8 mouse cellular contexts compared by ENCODE assay signal in the genomic region with DNA sequence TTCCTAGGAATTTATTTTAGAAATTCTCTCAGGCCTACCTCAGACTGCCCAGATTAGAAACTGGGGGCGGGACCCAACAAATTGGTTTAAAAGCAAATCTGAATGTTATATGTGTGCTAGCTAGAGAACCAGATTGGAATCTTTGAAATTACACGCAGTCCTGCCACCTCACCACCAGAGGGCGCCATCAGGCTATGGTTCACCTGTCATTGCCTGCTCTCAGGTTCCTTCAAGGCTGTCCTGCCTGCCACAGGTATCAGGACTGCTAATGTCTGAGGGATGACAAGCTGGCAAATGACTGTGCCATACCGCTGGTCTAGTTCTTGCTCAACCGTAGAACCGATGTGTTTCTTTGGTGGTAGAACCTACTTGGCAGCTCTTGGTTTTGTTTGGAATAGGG. TPM values are rescaled to one million over a fixed set of nuclear protein-coding genes. Genes with fewer than 3 reads are reported as not detected.
DNase-seq lines count a peak whose midpoint lies in the region; ATAC-seq and TF ChIP-seq lines count a peak whose summit lies in the region.

No protein-coding gene starts in this region.

- peak; percentile 81 for DNase-seq in intestine, embryonic 14.5 days (ENCODE audit: low spot score)
- peak; percentile 79 for DNase-seq in adrenal gland, postnatal 10 days
- DNase-seq in embryo, embryonic 10.5 days (ENCODE audit: low spot score) = peak; percentile 76
- peak; percentile 28 to 41 for DNase-seq in kidney, adult 8-10 months
- peak; percentile 50 for DNase-seq in liver, adult 2 months (ENCODE audit: extremely low read depth, low read depth, low spot score)
- DNase-seq in ovary, postnatal 14 days (ENCODE audit: low spot score) = peak; percentile 60
- peak; percentile 57 for DNase-seq in thymus, postnatal 0 days (ENCODE audit: low spot score)

- ATAC-seq in intestine, embryonic 14.5 days (replicated peaks; ENCODE audit: low FRiP score, low TSS enrichment, low read depth) = 0 out of 2 replicates have a peak, but pooled peaks have one; percentile 32
- ATAC-seq in intestine, embryonic 16.5 days = no peak

- WGBS in intestine, embryonic 14.5 days = 15% methylated on average over 6 of the region's 6 CpGs
- 14% methylated on average over 6 of the region's 6 CpGs for WGBS in intestine, embryonic 16.5 days
- WGBS in liver, adult 2 months = 6% methylated on average over 6 of the region's 6 CpGs

- H3K79me2 ChIP-seq in liver, adult 2 months (ENCODE audit: control insufficient read depth, insufficient read depth, low read length) = no peaks in the 10 kb centered on the region

- no peaks in the 10 kb centered on the region for H3K36me3 ChIP-seq in intestine, embryonic 14.5 days (ENCODE audit: control insufficient read depth, insufficient read depth, low read length)
- no peaks in the 10 kb centered on the region for H3K36me3 ChIP-seq in intestine, embryonic 16.5 days (ENCODE audit: control insufficient read depth, insufficient read depth, low read length)
- H3K36me3 ChIP-seq in liver, adult 2 months (ENCODE audit: control insufficient read depth, insufficient read depth, low read length) = no peaks in the 10 kb centered on the region

- no peak for TF ChIP-seq POLR2A in liver, adult 2 months (IDR thresholded peaks at IDR 0.05; ENCODE audit: extremely low read depth, insufficient read depth, low read length)

- H3K9ac ChIP-seq in intestine, embryonic 14.5 days (ENCODE audit: low read length) = no peak overlapping the region
- no peak overlapping the region for H3K9ac ChIP-seq in intestine, embryonic 16.5 days (ENCODE audit: low read depth, low read length)
- H3K9ac ChIP-seq in liver, adult 2 months (ENCODE audit: low read depth, low read length) = no peak overlapping the region

- no peak overlapping the region for H3K27ac ChIP-seq in intestine, embryonic 14.5 days (ENCODE audit: low read depth)
- no peak overlapping the region for H3K27ac ChIP-seq in intestine, embryonic 16.5 days (ENCODE audit: low read length)
- H3K27ac ChIP-seq in liver, adult 2 months (replicated peaks; ENCODE audit: insufficient read depth, low read depth, low read length) = no peak overlapping the region

- H3K4me3 ChIP-seq in intestine, embryonic 14.5 days (ENCODE audit: low read depth, low read length) = no peak overlapping the region
- H3K4me3 ChIP-seq in intestine, embryonic 16.5 days (ENCODE audit: low read length) = no peak overlapping the region
- H3K4me3 ChIP-seq in liver, adult 2 months (ENCODE audit: insufficient read depth, low read depth, low read length) = no peak overlapping the region

- peak; percentile 98 for TF ChIP-seq CTCF in liver, adult 2 months (IDR thresholded peaks at IDR 0.05; ENCODE audit: low read depth, low read length)

- H3K27me3 ChIP-seq in intestine, embryonic 14.5 days (replicated peaks; ENCODE audit: control insufficient read depth, insufficient read depth, low read length) = no peaks in the 10 kb centered on the region
- H3K27me3 ChIP-seq in intestine, embryonic 16.5 days (replicated peaks; ENCODE audit: control insufficient read depth, insufficient read depth, low read length) = no peaks in the 10 kb centered on the region
- no peaks in the 10 kb centered on the region for H3K27me3 ChIP-seq in liver, adult 2 months (ENCODE audit: control insufficient read depth, insufficient read depth, low read length)

- no peaks in the 10 kb centered on the region for H3K4me1 ChIP-seq in intestine, embryonic 14.5 days (replicated peaks; ENCODE audit: control insufficient read depth, insufficient read depth, low read length)
- H3K4me1 ChIP-seq in intestine, embryonic 16.5 days (ENCODE audit: control insufficient read depth, insufficient read depth, low read length) = no peaks in the 10 kb centered on the region
- no peaks in the 10 kb centered on the region for H3K4me1 ChIP-seq in liver, adult 2 months (ENCODE audit: control insufficient read depth, insufficient read depth, low read length)

- no peaks in the 10 kb centered on the region for H3K9me3 ChIP-seq in intestine, embryonic 14.5 days (ENCODE audit: control insufficient read depth, low read length)
- H3K9me3 ChIP-seq in intestine, embryonic 16.5 days (ENCODE audit: control insufficient read depth, low read length) = no peaks in the 10 kb centered on the region

- no peak overlapping the region for H3K4me2 ChIP-seq in intestine, embryonic 14.5 days (ENCODE audit: low read length)
- H3K4me2 ChIP-seq in intestine, embryonic 16.5 days (ENCODE audit: low read depth, low read length) = no peak overlapping the region

RNA-seq across cellular contexts. Expression of gene Nppc, which starts 20.1 kb away (rescaled TPM):
- 0.46 and 0.81 TPM in 2 replicates for polyA plus RNA-seq in intestine, embryonic 14.5 days (2014; fragmentation: Nextera tagmentation; extraction: Ambion mirVana)
- 0.34 and 0.72 TPM in 2 replicates for polyA plus RNA-seq in intestine, embryonic 16.5 days (2015; fragmentation: Nextera tagmentation; extraction: Ambion mirVana)
- total RNA-seq in adrenal gland, postnatal 10 days (2021) = under 1 TPM in 1 of 2 experiments, not detected in 1; 0.48 TPM
- total RNA-seq in liver, adult 2 months (2014; rRNA removed) = not detected in 2 replicates
- polyA plus RNA-seq in liver, adult 2 months (2012; rRNA removed) = not detected in 2 replicates
- polyA plus RNA-seq in thymus, postnatal 0 days (2015; fragmentation: Nextera tagmentation; extraction: Ambion mirVana) = 0.93 and 1.1 TPM in 2 replicates

RNA-seq across cellular contexts. Expression of gene Dis3l2, which starts 53.3 kb away (rescaled TPM):
- polyA plus RNA-seq in intestine, embryonic 14.5 days (2014; fragmentation: Nextera tagmentation; extraction: Ambion mirVana) = 23.0 and 24.6 TPM in 2 replicates
- polyA plus RNA-seq in intestine, embryonic 16.5 days (2015; fragmentation: Nextera tagmentation; extraction: Ambion mirVana) = 19.0 and 19.1 TPM in 2 replicates
- 10 to 100 TPM; 17.2 to 20.9 TPM for total RNA-seq in adrenal gland, postnatal 10 days (2021)
- 13.2 and 13.4 TPM in 2 replicates for total RNA-seq in liver, adult 2 months (2014; rRNA removed)
- 7.7 and 9.0 TPM in 2 replicates for polyA plus RNA-seq in liver, adult 2 months (2012; rRNA removed)
- polyA plus RNA-seq in thymus, postnatal 0 days (2015; fragmentation: Nextera tagmentation; extraction: Ambion mirVana) = 21.5 and 23.5 TPM in 2 replicates
